ENCODE assay signal across 8 mouse cellular contexts in the genomic region with DNA sequence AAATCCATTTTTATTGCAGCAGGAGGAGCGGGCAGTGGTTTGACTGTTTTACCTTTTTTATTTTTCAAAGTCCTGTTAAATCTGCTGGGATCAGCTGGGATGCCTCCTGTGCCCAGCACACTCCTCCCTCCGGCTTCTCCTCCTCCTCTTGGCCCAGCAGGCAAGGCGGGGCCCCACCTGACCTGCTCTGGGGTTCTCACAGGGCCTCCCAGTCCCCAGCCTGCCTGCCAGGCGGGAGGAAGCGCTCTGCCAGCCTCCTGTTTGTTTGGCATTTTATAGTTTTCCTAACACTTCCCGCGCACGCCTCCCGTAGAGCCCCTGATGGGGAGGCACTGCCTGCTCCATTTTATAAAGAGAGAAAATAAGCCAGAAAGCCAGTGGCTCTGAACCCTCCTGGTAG. TPM values are rescaled to one million over a fixed set of nuclear protein-coding genes. Genes with fewer than 3 reads are reported as not detected.
DNase-seq lines count a peak whose midpoint lies in the region; ATAC-seq and TF ChIP-seq lines count a peak whose summit lies in the region.

No protein-coding gene starts in this region.

- 8% methylated on average over 9 of the region's 9 CpGs for WGBS in cerebellum, adult 2 months
- WGBS in heart, embryonic 11.5 days (ENCODE audit: insufficient replicate concordance) = 19% methylated on average over 9 of the region's 9 CpGs
- WGBS in kidney, embryonic 14.5 days = 11% methylated on average over 9 of the region's 9 CpGs
- 12% methylated on average over 9 of the region's 9 CpGs for whole genome bisulfite sequencing in midbrain, embryonic 11.5 days

- peaks cover 59% of the 10 kb centered on the region for H3K4me1 ChIP-seq in cerebellum, adult 2 months (ENCODE audit: control insufficient read depth, insufficient read depth, low read length)
- H3K4me1 ChIP-seq in heart, embryonic 11.5 days (ENCODE audit: control insufficient read depth, insufficient read depth, low read length) = peaks cover 43% of the 10 kb centered on the region
- H3K4me1 ChIP-seq in kidney, embryonic 14.5 days (ENCODE audit: control insufficient read depth, insufficient read depth, low read length) = peaks cover 65% of the 10 kb centered on the region
- peaks cover 66% of the 10 kb centered on the region for H3K4me1 ChIP-seq in midbrain, embryonic 11.5 days (ENCODE audit: control insufficient read depth, insufficient read depth, low read length)

- H3K36me3 ChIP-seq in heart, embryonic 11.5 days (ENCODE audit: control insufficient read depth, insufficient read depth, low read length) = no peaks in the 10 kb centered on the region; the same call in 1 of the 2 replicates
- H3K36me3 ChIP-seq in kidney, embryonic 14.5 days (ENCODE audit: control insufficient read depth, insufficient read depth, low read length) = no peaks in the 10 kb centered on the region
- no peaks in the 10 kb centered on the region for H3K36me3 ChIP-seq in midbrain, embryonic 11.5 days (ENCODE audit: control insufficient read depth, insufficient read depth, low read length)

- peak overlapping the region; percentile 21 for H3K27ac ChIP-seq in cerebellum, adult 2 months (ENCODE audit: insufficient read depth, low read length)
- peak overlapping the region; percentile 57; the same call in 1 of the 2 replicates for H3K27ac ChIP-seq in heart, embryonic 11.5 days (ENCODE audit: low read depth, low read length)
- peak overlapping the region; percentile 89 for H3K27ac ChIP-seq in kidney, embryonic 14.5 days (ENCODE audit: low read depth, low read length)
- peak overlapping the region; percentile 84 for H3K27ac ChIP-seq in midbrain, embryonic 11.5 days (ENCODE audit: low read depth, low read length)

- H3K4me2 ChIP-seq in heart, embryonic 11.5 days = 0 out of 2 replicates have a peak overlapping the region, but pooled peaks have one; percentile 1
- H3K4me2 ChIP-seq in kidney, embryonic 14.5 days (replicated peaks; ENCODE audit: low read depth, low read length) = 0 out of 2 replicates have a peak overlapping the region, but pooled peaks have one; percentile 10
- H3K4me2 ChIP-seq in midbrain, embryonic 11.5 days = no peak overlapping the region

- peak; percentile 62 to 68 for DNase-seq in layer of hippocampus, postnatal 10 days (ENCODE audit: low spot score in 2 of 2)
- DNase-seq in layer of hippocampus, postnatal 25 days (ENCODE audit: extremely low spot score in 1 of 2, low spot score in 1 of 2) = no peak
- peak; percentile 81 to 87 for DNase-seq in cerebellum, adult 2 months
- peak; percentile 92 for DNase-seq in midbrain, embryonic 11.5 days (ENCODE audit: low spot score, missing footprints)
- DNase-seq in thymus, postnatal 10 days (ENCODE audit: low spot score in 2 of 2) = no peak

- no peak for TF ChIP-seq CTCF in cerebellum, adult 2 months (IDR thresholded peaks at IDR 0.05; ENCODE audit: borderline replicate concordance, insufficient read depth, low read depth, low read length)

- no peaks in the 10 kb centered on the region for H3K27me3 ChIP-seq in cerebellum, adult 2 months (ENCODE audit: control insufficient read depth, insufficient read depth, low read length)
- peaks cover 33% of the 10 kb centered on the region for H3K27me3 ChIP-seq in heart, embryonic 11.5 days (ENCODE audit: control insufficient read depth, insufficient read depth, low read length)
- peaks cover 9% of the 10 kb centered on the region; the same call in 1 of the 2 replicates for H3K27me3 ChIP-seq in kidney, embryonic 14.5 days (ENCODE audit: control insufficient read depth, insufficient read depth, low read length)
- H3K27me3 ChIP-seq in midbrain, embryonic 11.5 days (ENCODE audit: control insufficient read depth, insufficient read depth, low read length) = peaks cover 5% of the 10 kb centered on the region

- ATAC-seq in heart, embryonic 11.5 days (replicated peaks; ENCODE audit: insufficient number of reproducible peaks, low FRiP score, low TSS enrichment) = no peak
- peak; percentile 76; the same call in 1 of the 2 replicates for ATAC-seq in kidney, embryonic 14.5 days (ENCODE audit: low FRiP score, low TSS enrichment)
- no peak for ATAC-seq in midbrain, embryonic 11.5 days (ENCODE audit: low FRiP score)
- ATAC-seq in granulocyte monocyte progenitor cell, adult 5-6 weeks (replicated peaks; ENCODE audit: poor library complexity, severe bottlenecking) = no peak

- H3K9me3 ChIP-seq in heart, embryonic 11.5 days (replicated peaks; ENCODE audit: control insufficient read depth, low read length) = no peaks in the 10 kb centered on the region
- H3K9me3 ChIP-seq in kidney, embryonic 14.5 days (ENCODE audit: control insufficient read depth, low read length) = no peaks in the 10 kb centered on the region
- H3K9me3 ChIP-seq in midbrain, embryonic 11.5 days (ENCODE audit: control insufficient read depth, low read length) = no peaks in the 10 kb centered on the region

- H3K4me3 ChIP-seq in cerebellum, adult 2 months (replicated peaks; ENCODE audit: insufficient read depth, low read depth, low read length) = no peak overlapping the region
- H3K4me3 ChIP-seq in heart, embryonic 11.5 days (ENCODE audit: low read depth, low read length) = no peak overlapping the region
- no peak overlapping the region; the same call in 1 of the 2 replicates for H3K4me3 ChIP-seq in kidney, embryonic 14.5 days (ENCODE audit: low read length)
- H3K4me3 ChIP-seq in midbrain, embryonic 11.5 days (ENCODE audit: low read depth, low read length) = no peak overlapping the region

- peak overlapping the region; percentile 50; the same call in 1 of the 2 replicates for H3K9ac ChIP-seq in heart, embryonic 11.5 days (ENCODE audit: low read depth, low read length)
- peak overlapping the region; percentile 40; the same call in 1 of the 2 replicates for H3K9ac ChIP-seq in kidney, embryonic 14.5 days (ENCODE audit: low read depth, low read length)
- H3K9ac ChIP-seq in midbrain, embryonic 11.5 days (ENCODE audit: low read length) = peak overlapping the region; percentile 4; the same call in 1 of the 2 replicates

- no peak for TF ChIP-seq POLR2A in cerebellum, adult 2 months (IDR thresholded peaks at IDR 0.05; ENCODE audit: borderline replicate concordance, insufficient read depth, low read length)

RNA-seq across cellular contexts. Expression of gene Flrt1, which starts 30.5 kb away (rescaled TPM):
- 10 to 100 TPM; 27.9 to 28.4 TPM for total RNA-seq in layer of hippocampus, postnatal 10 days (2021)
- total RNA-seq in layer of hippocampus, postnatal 25 days (2021) = 10 to 100 TPM; 18.3 to 21.2 TPM
- 5.4 and 6.2 TPM in 2 replicates for polyA plus RNA-seq in cerebellum, adult 2 months (2012; rRNA removed)
- polyA plus RNA-seq in heart, embryonic 11.5 days (2014; fragmentation: Nextera tagmentation; extraction: Ambion mirVana) = 0.79 and 0.97 TPM in 2 replicates
- polyA plus RNA-seq in kidney, embryonic 14.5 days (2014; fragmentation: Nextera tagmentation; extraction: Ambion mirVana) = 3.0 and 5.5 TPM in 2 replicates
- polyA plus RNA-seq in midbrain, embryonic 11.5 days (2014; fragmentation: Nextera tagmentation; extraction: Ambion mirVana) = 7.5 and 8.2 TPM in 2 replicates
- total RNA-seq in granulocyte monocyte progenitor cell, adult 5-6 weeks (2014; fragmentation: Nextera tagmentation) = not detected in 2 replicates
- not detected in 2 replicates for total RNA-seq in granulocyte monocyte progenitor cell, adult 5-6 weeks (2017)

Comparison
In these comparisons a context has a peak if more than half of its experiments do, and no peak if none do; other contexts are left out.
1. DNase-seq: peak in layer of hippocampus, postnatal 10 days (2 of 2), cerebellum, adult 2 months (2 of 2) and midbrain, embryonic 11.5 days (single experiment); none in layer of hippocampus, postnatal 25 days (0 of 2) and thymus, postnatal 10 days (0 of 2).
2. H3K27ac ChIP-seq: peak in every context shown above with its lines; median percentile 89 in kidney, embryonic 14.5 days; 84 in midbrain, embryonic 11.5 days; 57 in heart, embryonic 11.5 days; 21 in cerebellum, adult 2 months.
3. Peak in every context shown above with its lines, with median percentiles within 50 percentile points of each other: H3K9ac ChIP-seq.